Mouse (Mus musculus): ENCODE results near the gene Hand1.

DNA sequence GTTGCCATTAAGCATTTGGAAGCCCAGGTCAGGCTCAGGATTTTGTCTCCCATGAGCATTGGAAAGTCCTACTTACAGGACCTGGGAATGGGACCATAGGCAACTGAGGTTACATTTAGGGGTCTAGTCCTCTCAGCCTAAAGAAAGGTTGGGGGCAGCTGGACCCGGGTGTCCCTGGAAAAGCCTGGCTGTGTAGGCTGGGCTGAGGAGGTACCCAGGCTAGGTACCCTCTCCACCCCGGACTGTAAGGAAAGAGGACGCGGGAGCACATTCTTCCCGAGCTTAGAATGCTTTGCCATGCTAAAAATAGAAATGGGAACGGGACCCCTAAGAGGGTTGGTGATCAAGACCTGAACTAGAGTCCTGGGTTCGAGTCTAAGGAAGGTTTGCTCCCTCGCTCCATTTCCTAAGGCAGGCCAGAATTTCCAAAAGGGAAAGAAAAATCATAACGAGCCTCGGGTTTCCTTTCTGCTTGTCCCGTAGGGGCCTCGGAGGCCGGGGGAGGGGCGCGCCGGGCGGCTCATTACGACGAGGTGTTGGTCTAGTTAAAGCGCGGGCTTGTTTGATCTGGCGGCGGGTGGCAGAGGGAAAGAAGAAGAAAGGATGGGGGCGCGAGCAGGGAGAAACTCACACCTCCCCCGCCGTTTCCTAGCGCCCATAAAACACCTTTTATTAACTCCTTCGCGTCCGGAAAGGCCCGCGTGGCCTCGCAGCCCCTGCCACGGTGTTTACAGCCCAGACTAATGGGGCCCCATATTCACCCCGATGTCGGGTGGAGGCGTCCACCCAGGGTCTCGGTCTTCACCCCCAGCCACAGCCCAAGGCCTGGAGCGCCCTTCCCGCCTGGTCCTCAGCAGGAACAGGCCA is 5.3 kb downstream of the Hand1 start:
- TF ChIP-seq CTCF (IDR thresholded peaks at IDR 0.05 in 2 of 3, conservative IDR thresholded peaks at IDR 0.05 in 1 of 3; ENCODE audit: control insufficient read depth in 1 of 3, insufficient read depth in 1 of 3, low read depth in 2 of 3, low read length in 3 of 3, poor library complexity in 1 of 3, severe bottlenecking in 1 of 3) (no peak), HCFC1 (IDR thresholded peaks at IDR 0.05; ENCODE audit: low read depth, low read length) (no peak), MYC (IDR thresholded peaks at IDR 0.05; ENCODE audit: low read depth, low read length) (no peak), EP300 (IDR thresholded peaks at IDR 0.05; ENCODE audit: low read depth in 1 of 2, low read length in 2 of 2) (no peak), SIN3A (IDR thresholded peaks at IDR 0.05; ENCODE audit: low read length) (no peak), POLR2A (IDR thresholded peaks at IDR 0.05; ENCODE audit: control insufficient read depth in 1 of 2, insufficient read depth in 1 of 2, low read depth in 1 of 2, low read length in 2 of 2, poor library complexity in 1 of 2) (no peak), MAX (IDR thresholded peaks at IDR 0.05; ENCODE audit: low read length) (no peak), CHD2 (IDR thresholded peaks at IDR 0.05; ENCODE audit: low read length) (no peak)
